Mouse (Mus musculus): ENCODE measurements at regions not wholly inside any gene's neighbourhood (a gene's known extent, or its start where the extent isn't known, plus 50 kb on each side); places are given as distances from the start of the nearest gene placed in this dataset.

DNA sequence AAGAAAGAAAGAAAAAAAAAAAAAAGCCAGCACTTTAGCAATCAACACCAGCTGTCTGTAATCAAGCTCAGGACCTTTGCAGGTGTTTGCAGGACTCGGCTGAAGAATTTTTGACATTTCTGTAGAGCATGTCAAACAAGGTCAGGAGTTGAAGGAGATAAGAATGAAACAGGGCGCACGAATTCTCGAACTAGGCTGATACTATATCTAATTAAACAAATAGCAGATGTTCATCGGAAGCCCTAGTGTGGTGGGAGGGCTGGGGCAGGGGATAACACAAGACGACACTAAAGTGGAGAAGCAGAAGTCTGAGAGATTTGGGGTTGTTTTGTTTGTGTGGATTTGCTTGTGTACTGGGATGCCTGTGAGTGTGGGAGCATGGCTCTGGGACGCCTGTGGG lies 646.9 kb downstream of the Galc start:
- Histone ChIP-seq H3K4me1 (ENCODE audit: insufficient read depth) (no peaks in the 10 kb centered on the region), H3K36me3 (ENCODE audit: insufficient read depth) (no peaks in the 10 kb centered on the region), H3K9ac (no peak overlapping the region), H3K27ac (ENCODE audit: low read depth) (no peak overlapping the region), H3K27me3 (ENCODE audit: insufficient read depth, low read length) (no peaks in the 10 kb centered on the region), H3K9me3 (ENCODE audit: low read depth, low read length) (no peaks in the 10 kb centered on the region), H3K4me2 (0 out of 2 replicates have a peak overlapping the region, but pooled peaks have one; percentile 10), H3K4me3 (ENCODE audit: low read depth, low read length) (no peak overlapping the region)
- peak; percentile 7 for DNase-seq
- 4% methylated on average over 7 of the region's 7 CpGs for WGBS
- TF ChIP-seq CTCF (IDR thresholded peaks at IDR 0.05; ENCODE audit: low read depth): no peak
- ATAC-seq (ENCODE audit: insufficient read depth): peak; percentile 31; the same call in 1 of the 2 replicates
